Mouse (Mus musculus): ENCODE results near the gene Zfyve19.

The Zfyve19 gene

DNA sequence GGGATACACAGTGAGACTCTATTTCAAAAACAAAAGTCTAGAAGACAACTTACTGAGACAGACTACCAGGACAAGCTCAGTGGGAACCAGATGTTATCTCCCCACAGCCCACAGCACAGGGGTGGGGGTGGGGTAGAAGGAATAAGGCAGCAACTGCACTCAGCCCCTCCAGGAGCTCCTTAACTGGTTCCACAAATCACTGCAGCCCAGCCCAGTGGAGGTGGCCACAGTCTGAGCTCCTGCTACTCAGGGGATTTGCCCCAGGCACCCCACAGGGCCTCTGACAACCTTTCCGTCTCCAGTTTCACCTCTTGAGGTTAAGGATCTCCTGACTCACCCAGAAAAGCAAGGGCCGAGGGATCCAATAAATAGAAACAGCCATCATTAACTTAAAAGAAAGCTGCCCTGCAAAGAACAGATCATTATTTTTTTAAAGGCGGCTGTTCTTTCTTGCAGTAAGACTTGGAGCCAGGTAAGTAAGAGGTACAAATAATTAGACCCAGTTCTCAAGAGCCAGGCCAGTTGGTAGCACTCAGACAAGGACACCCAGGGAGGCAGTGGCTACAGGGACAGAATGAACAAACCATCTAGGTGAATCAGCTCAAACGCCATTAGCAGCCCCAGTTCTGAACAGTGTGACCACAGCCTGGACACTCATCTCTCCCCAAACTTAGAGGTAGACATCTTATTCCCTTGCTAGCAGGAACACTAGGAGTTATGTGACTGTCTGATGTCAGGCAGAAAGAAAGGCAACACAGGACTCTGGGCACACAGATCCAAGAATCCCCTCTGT lies 11.9 kb upstream of the Zfyve19 start:
- no peak for DNase-seq (ENCODE audit: low spot score in 2 of 2)

DNA sequence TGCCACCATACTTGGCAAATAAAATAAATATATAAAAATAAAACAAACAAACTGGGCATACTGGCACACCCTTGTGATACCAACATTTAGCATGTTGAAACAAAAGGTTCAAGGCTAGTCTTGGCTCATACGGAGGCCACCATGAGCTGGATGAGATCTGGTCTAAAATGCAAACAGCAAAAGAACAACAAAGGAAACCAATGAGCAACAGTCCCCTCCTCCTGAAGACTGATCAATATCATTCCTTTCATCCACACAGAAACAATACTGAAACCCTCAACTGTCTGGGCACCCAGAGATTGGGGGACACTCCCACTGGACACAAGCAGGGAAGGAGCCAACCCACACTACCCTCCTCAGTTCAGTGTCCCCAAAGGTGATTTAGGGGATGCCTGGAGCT lies 10.9 kb upstream of the Zfyve19 start:
- no peak for DNase-seq (ENCODE audit: low spot score in 2 of 2)

DNA sequence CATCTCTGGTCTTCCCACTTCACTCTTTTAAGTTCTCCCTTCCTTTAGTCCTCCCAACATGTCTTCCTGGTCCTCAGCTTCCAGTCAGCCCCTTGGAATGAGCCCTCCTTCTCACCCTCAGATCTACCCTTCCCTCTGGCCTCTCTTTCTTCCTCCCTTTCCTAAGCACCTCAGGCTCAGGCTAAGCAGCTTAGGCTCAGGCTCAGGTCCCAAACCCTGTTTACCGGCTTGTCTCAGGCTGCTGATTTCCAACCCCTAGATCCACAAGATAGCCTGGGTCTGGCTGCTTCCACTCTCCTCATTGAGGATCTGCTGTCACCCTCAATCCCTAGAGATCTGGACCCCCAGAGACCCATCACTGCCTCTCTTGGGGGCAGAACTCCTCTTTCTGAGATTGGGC lies 10.4 kb upstream of the Zfyve19 start:
- no peak for DNase-seq (ENCODE audit: low spot score in 2 of 2)

DNA sequence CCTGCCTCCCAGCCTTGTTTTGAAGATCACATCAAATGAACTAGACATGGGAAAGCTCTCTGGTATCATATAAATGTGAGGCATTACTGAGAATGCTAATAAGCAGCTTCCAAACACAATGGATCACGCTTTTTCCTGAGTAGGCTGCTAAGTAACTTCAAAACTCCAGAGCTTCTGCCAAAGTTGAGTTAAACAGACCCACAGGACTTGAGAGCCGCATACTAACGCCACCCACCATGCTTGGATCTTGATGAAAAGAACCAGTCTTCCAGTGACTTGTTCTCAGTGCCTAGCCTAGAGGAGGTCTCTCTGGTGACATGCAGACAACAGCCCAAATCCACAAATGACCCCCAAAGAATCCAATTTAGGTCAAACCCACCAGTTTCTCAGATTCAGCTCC lies 9.5 kb upstream of the Zfyve19 start:
- DNase-seq (ENCODE audit: low spot score in 2 of 2) = no peak

DNA sequence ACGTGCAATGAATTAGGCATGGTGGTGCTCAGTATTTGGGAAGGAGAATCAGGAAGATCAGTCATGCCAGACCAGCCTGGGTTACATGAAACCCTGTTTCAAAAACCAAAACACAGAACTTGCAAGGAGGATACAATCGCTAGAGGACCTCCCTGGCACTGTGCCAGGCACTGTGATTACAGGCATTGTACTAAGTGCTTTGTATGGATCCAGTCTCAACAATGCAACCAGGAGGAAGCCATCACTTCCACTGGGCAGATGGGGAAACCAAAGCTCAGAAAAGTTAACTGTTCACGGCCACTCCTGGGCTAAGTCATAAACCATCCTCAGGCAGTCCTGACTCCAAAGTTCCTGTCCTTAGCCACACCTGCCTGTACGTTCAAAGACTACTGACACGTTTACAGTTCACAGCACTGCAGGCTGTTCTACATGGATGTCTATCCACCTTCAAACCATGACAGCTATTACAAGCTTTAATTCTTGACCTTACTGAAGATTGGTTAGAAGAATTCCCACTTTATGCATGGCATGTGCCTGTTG lies 5.4 kb upstream of the Zfyve19 start:
- DNase-seq (ENCODE audit: low spot score in 2 of 2) = no peak

DNA sequence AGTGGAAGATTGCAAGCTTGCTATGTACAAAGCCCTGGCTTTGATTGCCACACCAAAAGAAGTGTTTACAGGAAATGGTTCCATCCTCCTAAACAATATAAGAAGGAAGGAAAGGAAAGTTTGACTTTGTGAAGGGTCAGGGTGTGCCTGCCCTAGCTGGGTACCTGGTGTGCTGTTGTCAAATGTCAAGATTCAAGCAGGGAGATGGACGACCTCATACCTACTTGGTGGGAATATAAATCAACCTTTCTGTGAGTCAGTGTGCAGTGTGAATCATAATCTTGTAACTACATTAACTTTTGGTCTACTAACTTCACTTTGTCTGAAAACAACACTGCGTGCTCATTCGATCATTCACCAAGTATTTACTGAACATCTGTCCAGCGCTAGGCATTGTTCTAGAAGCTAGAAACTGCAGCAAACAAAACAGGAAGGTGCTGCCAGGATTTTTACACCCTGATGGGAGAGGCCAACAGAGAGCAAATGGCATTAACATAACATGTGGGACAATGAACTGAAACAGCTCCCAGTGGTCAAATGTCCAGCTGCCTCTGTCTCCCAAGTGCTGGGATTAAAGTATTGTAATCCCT lies 4.5 kb upstream of the Zfyve19 start:
- no peak for DNase-seq (ENCODE audit: low spot score in 2 of 2)

DNA sequence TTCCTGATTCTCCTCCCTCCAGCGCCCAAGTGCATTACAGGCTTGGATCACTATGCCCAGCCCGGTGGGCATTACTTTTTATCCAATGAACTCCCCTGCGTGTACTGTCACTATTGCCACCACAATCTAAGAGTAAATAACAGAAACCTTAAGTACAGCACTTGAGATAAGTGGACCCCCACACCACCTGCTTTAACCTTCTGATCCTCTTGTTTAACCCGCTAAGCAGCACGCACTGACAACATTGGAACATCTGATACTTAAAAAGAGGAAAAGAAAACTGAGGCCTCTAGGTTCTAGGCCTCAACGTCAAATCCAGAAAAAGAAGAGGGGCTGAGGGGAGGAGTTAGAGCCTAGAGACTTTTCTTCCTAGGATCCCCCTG lies 465 bp upstream of the Zfyve19 start:
- no peak for DNase-seq (ENCODE audit: low spot score in 2 of 2)

DNA sequence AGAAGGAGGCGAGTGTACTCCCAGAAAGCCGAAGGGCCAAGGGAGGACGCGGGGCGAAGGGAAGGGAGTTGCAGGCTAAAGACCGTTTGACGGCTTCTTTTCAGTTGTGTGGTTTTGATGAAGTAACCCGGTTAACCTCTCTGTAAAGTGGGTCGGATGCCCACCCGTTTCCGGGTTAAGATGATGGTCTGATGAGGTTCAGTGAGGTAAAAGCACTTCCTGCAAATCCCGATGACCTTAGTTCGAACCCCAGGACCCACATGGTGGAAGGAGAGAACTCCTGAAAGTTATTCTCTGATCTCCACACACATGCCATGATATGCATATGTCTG lies 725 bp downstream of the Zfyve19 start:
- no peak for DNase-seq (ENCODE audit: low spot score in 2 of 2)

DNA sequence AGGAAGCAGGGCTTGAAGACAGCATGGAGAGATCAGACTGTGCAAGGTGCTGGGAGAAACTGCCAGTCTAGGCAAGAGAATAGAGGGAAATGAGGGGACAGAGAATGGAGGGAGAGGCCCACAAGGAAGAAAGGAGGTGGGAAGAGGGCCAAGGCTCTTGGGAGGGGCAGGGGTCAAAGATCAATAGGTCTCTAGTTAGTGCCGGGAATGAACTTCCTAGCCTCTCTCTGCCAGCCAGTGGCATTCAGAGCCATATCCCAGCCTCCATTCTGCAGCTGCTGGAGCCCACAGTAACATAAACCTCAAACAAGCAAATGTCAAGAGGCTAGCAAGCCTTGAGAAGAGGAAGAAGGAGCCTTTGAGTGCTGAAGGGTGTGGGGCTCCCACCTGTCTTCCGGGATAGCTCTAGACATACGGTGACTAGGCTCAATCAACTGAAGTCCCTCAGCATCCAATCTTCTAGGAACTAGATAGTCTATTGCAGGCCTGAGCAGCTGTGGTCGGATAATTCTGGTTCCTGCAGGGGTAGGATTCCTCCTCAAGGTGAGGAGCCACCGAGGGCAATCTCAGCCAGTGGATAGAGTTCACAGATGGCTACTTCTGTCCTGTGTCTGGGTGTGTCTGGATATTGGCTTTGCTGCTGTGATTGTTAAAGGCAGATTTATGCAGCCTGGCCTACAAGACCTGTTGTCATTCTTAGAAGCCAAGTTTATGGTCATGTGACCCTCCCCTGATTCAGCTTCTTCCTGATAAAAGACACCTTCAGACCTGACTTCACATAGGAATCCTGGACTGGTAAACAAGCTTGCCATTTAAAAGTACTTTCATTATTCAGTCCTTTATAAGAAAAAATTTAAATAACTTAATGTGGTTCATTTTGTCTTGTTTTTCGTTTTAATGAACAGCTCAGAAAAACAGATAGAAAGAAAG lies 21.6 kb downstream of the Zfyve19 start, which contains the start of gene Ppp1r14d:
TSS of gene Ppp1r14d (minus strand) at position 132 of the 930 bp plus-strand sequence.
- DNase-seq (ENCODE audit: low spot score in 2 of 2) = no peak

DNA sequence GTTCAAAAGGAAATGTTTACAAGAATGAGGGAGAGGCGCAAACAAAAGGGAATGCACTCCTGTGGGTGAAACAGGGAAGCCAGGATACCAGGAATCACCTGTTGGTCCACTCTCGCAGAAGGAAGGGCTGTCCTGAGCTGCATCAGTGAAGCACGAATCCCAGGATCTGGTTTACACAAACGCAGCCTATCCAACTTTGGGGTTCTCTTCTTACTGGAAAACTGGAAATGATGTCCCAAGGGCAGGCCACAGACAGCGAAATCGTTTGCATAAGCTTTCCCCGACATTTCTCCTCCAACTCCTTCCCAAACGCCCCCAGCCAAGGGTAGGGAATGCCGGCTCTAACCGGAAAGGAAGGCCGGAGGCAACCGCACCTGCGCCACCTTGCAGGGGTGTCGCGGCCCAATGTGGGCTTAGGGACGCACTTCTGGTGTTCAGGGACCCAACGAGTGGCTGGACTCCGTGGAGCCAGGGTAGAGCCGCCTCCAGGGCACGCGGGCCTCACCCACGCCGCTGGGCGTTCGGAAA lies 28.3 kb downstream of the Zfyve19 start:
- no peak for DNase-seq (ENCODE audit: low spot score in 2 of 2)

DNA sequence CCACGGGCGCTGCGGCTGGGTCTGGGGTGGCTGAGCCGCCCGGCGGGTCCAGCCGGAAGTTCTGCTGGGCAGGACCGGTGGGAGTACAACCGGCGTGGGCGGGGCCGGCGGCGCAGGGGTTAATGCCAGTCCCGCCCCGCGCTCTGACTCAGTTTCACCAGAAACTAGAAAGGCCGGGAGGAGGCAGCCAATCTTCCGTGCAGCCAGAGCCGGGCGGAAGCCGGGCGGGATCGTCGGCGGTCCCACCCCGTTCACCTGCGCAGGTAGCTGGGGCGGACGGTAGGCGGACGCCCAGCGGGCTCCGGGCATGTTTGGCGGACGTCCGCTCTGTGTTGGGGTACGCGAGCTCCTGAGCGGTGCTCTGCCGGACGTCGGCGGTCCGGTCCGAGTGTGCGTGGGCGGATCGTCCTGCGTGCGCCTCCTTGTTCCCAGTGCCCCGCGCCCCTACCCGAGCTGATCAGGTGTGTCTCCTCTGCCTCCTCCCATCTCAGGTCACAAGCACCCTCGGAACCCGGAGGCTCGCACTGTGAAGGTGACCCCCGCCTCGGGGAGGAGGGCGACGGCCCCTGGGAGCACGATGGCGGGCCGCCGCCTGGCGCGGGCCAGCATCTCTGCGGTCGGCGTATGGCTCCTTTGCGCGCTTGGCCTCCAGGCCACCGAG lies 28.9 kb downstream of the Zfyve19 start, which contains the start of gene Spint1:
TSS of gene Spint1 (plus strand) at position 153 of the 661 bp plus-strand sequence.
- DNase-seq (ENCODE audit: low spot score in 2 of 2) = no peak

DNA sequence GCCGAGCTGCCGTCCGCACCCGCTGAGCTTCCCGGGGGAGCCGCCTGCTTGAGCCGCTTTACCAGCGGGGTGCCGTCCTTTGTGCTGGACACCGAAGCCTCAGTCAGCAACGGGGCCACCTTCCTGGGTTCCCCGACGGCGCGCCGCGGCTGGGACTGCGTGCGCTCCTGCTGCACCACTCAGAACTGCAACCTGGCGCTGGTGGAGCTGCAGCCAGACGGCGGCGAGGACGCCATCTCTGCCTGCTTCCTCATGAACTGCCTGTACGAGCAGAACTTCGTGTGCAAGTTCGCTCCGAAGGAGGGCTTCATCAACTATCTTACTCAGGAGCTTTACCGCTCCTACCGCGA lies 29.4 kb downstream of the Zfyve19 start:
- DNase-seq (ENCODE audit: low spot score in 2 of 2) = no peak

DNA sequence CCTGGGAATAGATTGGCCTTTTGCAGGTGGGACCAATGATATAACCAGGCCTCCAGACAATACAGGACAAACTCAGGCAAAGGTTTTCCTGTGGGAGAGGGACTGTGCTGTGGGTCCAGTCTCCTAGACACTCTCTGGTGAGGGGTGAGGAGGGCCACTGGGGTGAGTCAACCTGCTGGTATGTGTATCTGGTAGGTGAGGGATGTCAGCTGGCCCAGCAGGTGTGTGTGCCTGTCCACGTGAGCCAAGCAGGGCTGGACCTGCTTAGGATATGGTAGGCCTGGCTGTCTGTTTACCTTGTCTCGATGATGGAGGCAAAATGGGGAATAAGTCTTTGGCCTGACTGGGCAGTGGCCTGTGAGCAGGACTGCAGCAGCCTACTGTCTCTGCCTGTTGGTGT lies 30.3 kb downstream of the Zfyve19 start:
- DNase-seq (ENCODE audit: low spot score in 2 of 2) = no peak

DNA sequence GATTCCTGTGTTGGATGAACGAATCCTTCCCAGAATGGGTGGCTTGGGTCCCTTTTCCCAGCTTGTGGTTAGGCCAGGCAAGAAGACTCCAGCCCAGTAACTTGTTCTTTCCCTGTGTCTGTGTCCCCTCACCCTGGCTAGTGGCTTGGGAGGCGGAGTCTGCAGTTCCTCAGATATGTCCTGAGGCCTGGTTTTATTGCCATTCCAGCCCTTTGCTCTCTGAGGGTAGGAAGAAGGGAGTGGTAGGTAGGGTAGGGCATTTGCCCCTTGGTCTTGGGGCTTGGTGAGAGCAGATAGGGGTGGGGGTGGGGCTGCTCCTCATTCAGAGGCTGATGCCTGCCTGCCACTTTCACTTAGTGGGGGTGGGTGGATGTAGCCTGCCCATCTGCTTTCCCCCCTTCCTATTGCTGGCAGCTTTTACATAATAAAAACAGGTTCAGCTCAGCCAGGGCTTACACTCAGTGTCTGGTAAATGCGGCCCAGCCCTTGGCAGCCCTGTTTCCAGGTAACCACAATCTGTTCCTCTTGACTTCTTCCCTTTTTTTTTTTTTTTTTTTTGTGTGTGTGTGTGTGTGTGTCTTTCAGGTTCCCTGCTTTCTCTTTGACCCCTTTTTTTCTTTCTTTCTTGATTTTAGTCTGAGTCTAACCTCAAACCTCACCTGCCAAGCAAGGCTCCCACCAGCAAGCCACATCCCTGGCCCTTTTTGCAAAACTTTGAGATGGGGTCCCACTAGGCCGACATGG lies 31.8 kb downstream of the Zfyve19 start:
- no peak for DNase-seq (ENCODE audit: low spot score in 2 of 2)

DNA sequence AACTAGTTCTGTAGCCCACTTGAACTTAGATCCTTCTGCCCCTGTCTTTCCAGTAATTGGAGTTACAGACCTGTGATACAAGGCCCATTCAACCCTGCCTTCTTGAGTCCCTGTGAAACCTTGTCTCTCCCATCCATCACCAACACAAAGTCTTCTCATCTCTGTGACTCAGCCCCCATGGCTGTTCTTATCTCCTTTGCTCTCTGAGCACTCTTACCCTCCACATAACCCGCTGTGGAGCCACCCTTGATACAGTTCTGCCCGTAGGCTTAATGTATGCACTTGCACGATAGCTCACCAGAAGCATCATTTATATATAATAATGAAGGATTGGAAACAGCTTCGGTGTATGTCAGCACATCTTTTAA lies 32.4 kb downstream of the Zfyve19 start:
- no peak for DNase-seq (ENCODE audit: low spot score in 2 of 2)

DNA sequence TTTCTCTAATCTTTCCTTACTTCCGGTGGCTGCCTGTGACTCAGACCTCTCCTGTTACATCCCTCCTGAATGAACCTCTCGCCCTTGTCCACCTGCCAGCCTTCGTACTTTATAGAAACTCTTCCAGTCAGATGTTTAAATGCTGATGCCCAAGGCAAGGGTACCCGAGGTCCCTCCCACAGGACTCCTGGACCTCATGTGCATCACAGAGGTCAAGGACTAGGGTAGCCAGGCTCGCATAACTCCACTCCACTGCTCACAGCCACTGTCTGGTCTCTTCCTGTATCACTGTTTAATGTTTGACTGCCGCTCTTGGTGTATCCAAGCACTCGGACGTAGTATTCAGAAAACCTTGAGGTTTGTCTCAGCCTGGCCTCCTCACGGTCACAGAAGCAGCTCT lies 34.1 kb downstream of the Zfyve19 start:
- DNase-seq (ENCODE audit: low spot score in 2 of 2) = no peak

DNA sequence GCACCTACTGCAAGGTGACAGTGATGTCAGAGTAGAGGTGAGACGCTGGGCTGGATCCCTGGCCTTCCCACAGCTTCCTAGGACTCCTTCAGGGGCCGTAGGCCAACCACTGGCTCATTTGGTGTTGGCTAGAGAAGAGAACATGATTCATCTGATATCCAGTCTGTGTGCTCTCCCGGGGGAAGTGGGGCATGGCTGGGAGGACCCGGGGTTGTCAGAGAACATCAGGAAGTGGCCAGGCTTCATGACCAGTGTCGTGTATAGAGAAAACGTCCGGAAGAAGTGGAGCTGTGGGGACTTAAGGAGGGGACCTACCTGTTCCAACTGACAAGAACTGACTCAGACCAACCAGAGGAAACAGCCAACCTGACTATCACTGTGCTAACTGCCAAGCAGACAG lies 36.8 kb downstream of the Zfyve19 start:
- DNase-seq (ENCODE audit: low spot score in 2 of 2) = no peak

DNA sequence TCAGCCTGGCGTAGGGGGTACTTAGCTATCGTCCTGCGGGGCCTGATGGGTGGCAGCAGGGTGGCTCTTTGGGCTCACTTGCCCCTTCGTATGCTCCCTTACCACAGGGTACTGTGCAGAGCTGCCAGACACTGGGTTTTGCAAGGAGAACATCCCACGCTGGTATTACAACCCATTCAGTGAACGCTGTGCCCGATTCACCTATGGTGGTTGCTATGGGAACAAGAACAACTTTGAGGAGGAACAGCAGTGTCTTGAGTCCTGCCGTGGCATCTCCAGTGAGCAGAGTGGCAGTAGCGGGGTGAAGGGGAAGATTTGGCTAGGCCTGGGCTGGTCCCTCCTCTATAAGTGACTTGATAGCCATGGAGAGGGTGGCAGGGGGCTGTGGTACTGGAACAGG lies 39.5 kb downstream of the Zfyve19 start:
- DNase-seq (ENCODE audit: low spot score in 2 of 2) = peak in 1 of 2 experiments; percentile 53

DNA sequence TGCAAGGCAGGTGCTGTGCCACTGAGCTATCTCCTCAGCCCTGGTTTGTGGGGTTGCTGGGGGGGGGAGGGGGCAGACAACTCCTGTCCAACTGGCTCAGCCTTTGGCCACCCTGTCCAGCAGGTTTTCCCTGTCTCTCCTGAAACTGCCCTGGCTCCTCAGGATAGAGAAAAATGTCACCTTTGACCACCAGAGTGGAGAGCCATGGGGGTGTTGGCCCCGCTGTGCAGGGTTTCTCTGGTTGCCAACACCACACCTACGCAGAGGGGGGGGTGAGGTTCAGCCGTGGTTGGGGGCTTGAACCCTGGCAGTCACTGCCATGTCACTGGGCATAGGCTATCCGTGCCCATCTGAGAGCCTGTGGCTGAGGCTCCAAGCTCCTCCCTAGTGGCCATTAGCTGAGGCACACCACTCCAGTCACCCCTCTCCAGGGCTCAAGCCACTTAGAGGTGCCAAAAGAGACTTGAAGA lies 41.2 kb downstream of the Zfyve19 start:
- DNase-seq (ENCODE audit: low spot score in 2 of 2) = no peak

DNA sequence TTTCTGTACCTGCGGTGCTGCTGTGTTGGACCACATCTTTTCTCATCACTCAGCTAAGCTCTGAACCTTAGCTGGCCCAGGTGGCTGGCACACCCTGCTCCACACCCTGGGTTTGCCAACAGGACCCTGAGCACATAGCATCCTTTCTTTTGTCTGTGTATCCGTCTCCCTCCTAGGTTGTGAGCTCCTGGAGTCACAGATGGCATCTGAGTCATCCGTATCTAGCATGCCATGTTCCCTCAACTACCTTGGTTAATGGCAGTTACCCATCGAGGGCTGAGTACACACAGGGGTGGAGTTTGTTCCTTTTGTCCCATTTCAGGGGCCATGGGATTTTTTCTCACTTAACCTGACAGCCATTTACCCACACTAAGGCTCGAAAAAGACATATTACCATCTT lies 42.0 kb downstream of the Zfyve19 start:
- DNase-seq (ENCODE audit: low spot score in 2 of 2) = no peak

Measured in left cerebral cortex, adult 9 months (tissue).